ENCODE assay signal across 9 mouse cellular contexts in the genomic region with DNA sequence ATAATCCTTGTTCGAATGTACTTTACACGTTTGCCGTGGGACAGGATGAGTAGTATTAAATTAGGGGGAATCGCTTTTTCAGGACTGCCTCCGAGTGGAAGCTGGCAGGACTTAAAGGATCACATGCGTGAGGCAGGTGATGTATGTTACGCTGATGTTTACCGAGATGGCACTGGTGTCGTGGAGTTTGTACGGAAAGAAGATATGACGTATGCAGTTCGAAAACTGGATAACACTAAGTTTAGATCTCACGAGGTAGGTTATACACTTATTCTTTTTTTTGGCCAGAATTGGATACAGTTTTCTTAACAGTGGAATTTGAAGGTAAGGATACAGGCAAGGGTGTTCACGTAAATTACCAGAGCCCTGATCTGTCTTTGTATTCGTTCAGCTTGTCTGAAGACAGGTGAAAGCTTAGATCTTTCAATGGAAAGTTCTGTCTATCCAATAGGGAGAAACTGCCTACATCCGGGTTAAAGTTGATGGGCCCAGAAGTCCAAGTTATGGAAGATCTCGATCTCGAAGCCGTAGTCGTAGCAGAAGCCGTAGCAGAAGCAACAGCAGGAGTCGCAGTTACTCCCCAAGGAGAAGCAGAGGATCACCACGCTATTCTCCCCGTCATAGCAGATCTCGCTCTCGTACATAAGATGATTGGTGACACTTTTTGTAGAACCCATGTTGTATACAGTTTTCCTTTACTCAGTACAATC. TPM values are rescaled to one million over a fixed set of nuclear protein-coding genes. Genes with fewer than 3 reads are reported as not detected.
A peak's percentile ranks its signal among the peaks of the same experiment; 100 is the strongest.
DNase-seq lines count a peak whose midpoint lies in the region; ATAC-seq and TF ChIP-seq lines count a peak whose summit lies in the region.
"Had no signal": no experiment of that assay in that cellular context is flagged by ENCODE, and none has a peak within 500 bp of the region (broad histone marks: within the 10 kb centered on the region; RNA-seq: fewer than 3 reads in every experiment).

No protein-coding gene starts in this region.

- no peak for DNase-seq in heart, adult 2 months
- no peak for DNase-seq in heart, postnatal 25 days (ENCODE audit: low spot score)
- DNase-seq in CD4-positive, CD25-positive, alpha-beta regulatory T cell, adult 2 months (ENCODE audit: low read depth, low spot score) = peak; percentile 73
- no peak for DNase-seq in gastrocnemius, postnatal 25 days
- DNase-seq in cerebellum, postnatal 25 days = no peak

- peak overlapping the region; percentile 99 for H3K27ac ChIP-seq in heart, adult 2 months
- no peak overlapping the region for H3K27ac ChIP-seq in limb, embryonic 15.5 days
- H3K27ac ChIP-seq in stomach, embryonic 15.5 days = peak overlapping the region; percentile 99

- H3K79me2 ChIP-seq in heart, adult 2 months (replicated peaks; ENCODE audit: control insufficient read depth, insufficient read depth, low read length) = peaks cover 3% of the 10 kb centered on the region

- TF ChIP-seq CTCF in heart, adult 2 months (IDR thresholded peaks at IDR 0.05) = no peak

- ATAC-seq in erythroblast, adult 5-6 weeks (replicated peaks; ENCODE audit: low FRiP score, poor library complexity, severe bottlenecking) = peak; percentile 42
- no peak for ATAC-seq in limb, embryonic 15.5 days (ENCODE audit: insufficient number of reproducible peaks, low FRiP score, low TSS enrichment, low read depth)
- no peak for ATAC-seq in stomach, embryonic 15.5 days (ENCODE audit: insufficient read depth, low FRiP score, low read depth)
- ATAC-seq: Patski had no signal

- 10% methylated on average over 26 of the region's 26 CpGs for WGBS in heart, adult 2 months
- WGBS in limb, embryonic 15.5 days = 17% methylated on average over 26 of the region's 26 CpGs
- WGBS in stomach, embryonic 15.5 days = 12% methylated on average over 26 of the region's 26 CpGs

- H3K4me1 ChIP-seq in heart, adult 2 months (ENCODE audit: control insufficient read depth, insufficient read depth, low read length) = peaks cover 6% of the 10 kb centered on the region
- H3K4me1 ChIP-seq in limb, embryonic 15.5 days = peaks cover 35% of the 10 kb centered on the region
- peaks cover 24% of the 10 kb centered on the region for H3K4me1 ChIP-seq in stomach, embryonic 15.5 days

- no peak for TF ChIP-seq EP300 in heart, adult 2 months (IDR thresholded peaks at IDR 0.05; ENCODE audit: insufficient read depth, low read depth, low read length)

- peaks cover 32% of the 10 kb centered on the region for H3K36me3 ChIP-seq in heart, adult 2 months (ENCODE audit: control insufficient read depth, insufficient read depth, low read length)
- H3K36me3 ChIP-seq in limb, embryonic 15.5 days = peaks cover 26% of the 10 kb centered on the region
- H3K36me3 ChIP-seq in stomach, embryonic 15.5 days = peaks cover 12% of the 10 kb centered on the region; the same call in 1 of the 2 replicates

- TF ChIP-seq POLR2A in heart, adult 2 months (IDR thresholded peaks at IDR 0.05; ENCODE audit: insufficient read depth, low read depth, low read length) = no peak

- intact Hi-C loops in heart, adult 2 months (cut with DNase I) = loop anchor here (5.0 kb wide), 1 partner anchor 773 kb away; no protein-coding TSS in a partner anchor
- intact Hi-C loops in heart, postnatal 25 days (cut with DNase I) = loop anchor here (5.0 kb wide), 1 partner anchor 82 kb away; no protein-coding TSS in a partner anchor

- no peaks in the 10 kb centered on the region for H3K27me3 ChIP-seq in heart, adult 2 months (ENCODE audit: control insufficient read depth, insufficient read depth, low read length)
- no peaks in the 10 kb centered on the region for H3K27me3 ChIP-seq in limb, embryonic 15.5 days
- no peaks in the 10 kb centered on the region for H3K27me3 ChIP-seq in stomach, embryonic 15.5 days (replicated peaks)
- H3K27me3 ChIP-seq: Patski had no signal

- H3K4me3 ChIP-seq in heart, adult 2 months = peak overlapping the region; percentile 98
- peak overlapping the region; percentile 97 for H3K4me3 ChIP-seq in limb, embryonic 15.5 days
- peak overlapping the region; percentile 97 for H3K4me3 ChIP-seq in stomach, embryonic 15.5 days (replicated peaks)

- H3K4me2 ChIP-seq in limb, embryonic 15.5 days = peak overlapping the region; percentile 56
- H3K4me2 ChIP-seq in stomach, embryonic 15.5 days = peak overlapping the region; percentile 68

- H3K9me3 ChIP-seq in limb, embryonic 15.5 days = no peaks in the 10 kb centered on the region
- H3K9me3 ChIP-seq in stomach, embryonic 15.5 days = no peaks in the 10 kb centered on the region

- H3K9ac ChIP-seq in heart, adult 2 months (ENCODE audit: low read depth, low read length) = peak overlapping the region; percentile 52; the same call in 1 of the 2 replicates
- H3K9ac ChIP-seq in limb, embryonic 15.5 days = peak overlapping the region; percentile 99
- peak overlapping the region; percentile 99; the same call in 1 of the 2 replicates for H3K9ac ChIP-seq in stomach, embryonic 15.5 days

RNA-seq across cellular contexts. Expression of gene Srsf1, which starts 1.9 kb away (rescaled TPM):
- 10 to 100 TPM; 99.5 to 99.7 TPM for total RNA-seq in heart, adult 2 months (2021)
- 39.3 and 86.5 TPM in 2 replicates for polyA plus RNA-seq in heart, adult 2 months (2012; rRNA removed)
- 100 to 1,000 TPM in 1 of 2 experiments, 10 to 100 TPM in 1; 95.4 to 116 TPM for total RNA-seq in heart, postnatal 25 days (2021)
- 216 and 317 TPM in 2 replicates for total RNA-seq in erythroblast, adult 5-6 weeks (2015; ENCODE audit: low replicate concordance)
- 505 and 650 TPM in 2 replicates for total RNA-seq in erythroblast, adult 5-6 weeks (2017; ENCODE audit: low replicate concordance)
- polyA plus RNA-seq in limb, embryonic 15.5 days (2015; fragmentation: Nextera tagmentation; extraction: Ambion mirVana) = 208 and 244 TPM in 2 replicates
- 271 TPM in 2 replicates for polyA plus RNA-seq in stomach, embryonic 15.5 days (2015; fragmentation: Nextera tagmentation; extraction: Ambion mirVana)
- 10 to 100 TPM; 58.0 to 68.8 TPM for total RNA-seq in gastrocnemius, postnatal 25 days (2021)

RNA-seq across cellular contexts. Expression of gene Vezf1, which starts 19.0 kb away (rescaled TPM):
- total RNA-seq in heart, adult 2 months (2021) = 10 to 100 TPM; 37.9 to 49.8 TPM
- 22.6 and 34.5 TPM in 2 replicates for polyA plus RNA-seq in heart, adult 2 months (2012; rRNA removed)
- total RNA-seq in heart, postnatal 25 days (2021) = 10 to 100 TPM; 40.7 to 45.3 TPM
- total RNA-seq in erythroblast, adult 5-6 weeks (2015; ENCODE audit: low replicate concordance) = 15.8 and 23.4 TPM in 2 replicates
- 7.9 and 11.7 TPM in 2 replicates for total RNA-seq in erythroblast, adult 5-6 weeks (2017; ENCODE audit: low replicate concordance)
- polyA plus RNA-seq in limb, embryonic 15.5 days (2015; fragmentation: Nextera tagmentation; extraction: Ambion mirVana) = 31.9 and 35.6 TPM in 2 replicates
- 34.0 and 35.1 TPM in 2 replicates for polyA plus RNA-seq in stomach, embryonic 15.5 days (2015; fragmentation: Nextera tagmentation; extraction: Ambion mirVana)
- 10 to 100 TPM; 47.1 to 47.6 TPM for total RNA-seq in gastrocnemius, postnatal 25 days (2021)

RNA-seq across cellular contexts. Expression of gene Cuedc1, which starts 48.7 kb away (rescaled TPM):
- 10 to 100 TPM; 49.8 to 55.0 TPM for total RNA-seq in heart, adult 2 months (2021)
- 36.2 and 38.7 TPM in 2 replicates for polyA plus RNA-seq in heart, adult 2 months (2012; rRNA removed)
- 10 to 100 TPM; 50.4 to 55.1 TPM for total RNA-seq in heart, postnatal 25 days (2021)
- total RNA-seq in erythroblast, adult 5-6 weeks (2015; ENCODE audit: low replicate concordance) = 2.7 TPM in 1 of 2 replicates, not detected in the other
- 0.98 TPM in 1 of 2 replicates, not detected in the other for total RNA-seq in erythroblast, adult 5-6 weeks (2017; ENCODE audit: low replicate concordance)
- polyA plus RNA-seq in limb, embryonic 15.5 days (2015; fragmentation: Nextera tagmentation; extraction: Ambion mirVana) = 28.1 and 32.1 TPM in 2 replicates
- 23.8 and 26.7 TPM in 2 replicates for polyA plus RNA-seq in stomach, embryonic 15.5 days (2015; fragmentation: Nextera tagmentation; extraction: Ambion mirVana)
- 10 to 100 TPM; 76.3 to 78.6 TPM for total RNA-seq in gastrocnemius, postnatal 25 days (2021)

Comparison
In these comparisons a context has a peak if more than half of its experiments do, and no peak if none do; other contexts are left out.
1. RNA of gene Cuedc1, which starts 48.7 kb away (total RNA-seq): 76.3 to 78.6 TPM in gastrocnemius, postnatal 25 days, 50.4 to 55.1 TPM in heart, postnatal 25 days and 49.8 to 55.0 TPM in heart, adult 2 months; 0.98 to 2.7 TPM in erythroblast, adult 5-6 weeks; every median in the first group is over 10 times any median in the second.
2. Peak in every context shown above with its lines, with median percentiles within 50 percentile points of each other: H3K4me3 ChIP-seq and H3K9ac ChIP-seq.